Mouse (Mus musculus): ENCODE data around the gene Inka1. TPM values are rescaled to one million over a fixed set of nuclear protein-coding genes. Genes with fewer than 3 reads are reported as not detected.

The Inka1 gene
- total and polyA plus RNA-seq, 3 experiments: 25.2 to 30.2 (median 28.0) TPM

GRCm38 (mm10) chr9:107949922-107950235 is 35.8 kb downstream of the Inka1 start, which contains the start of gene Traip:
Traip (plus strand) TSS chr9:107950136.
- TF ChIP-seq ZMIZ1 (IDR thresholded peaks at IDR 0.05; ENCODE audit: low read depth, low read length) (no peak), TBP (conservative IDR thresholded peaks at IDR 0.05; ENCODE audit: low read depth, low read length) (no peak), MYC (IDR thresholded peaks at IDR 0.05; ENCODE audit: low read depth, low read length) (no peak), ZKSCAN1 (IDR thresholded peaks at IDR 0.05; ENCODE audit: borderline replicate concordance, low read depth, low read length) (no peak), MXI1 (IDR thresholded peaks at IDR 0.05; ENCODE audit: low read depth, low read length) (no peak), EP300 (IDR thresholded peaks at IDR 0.05; ENCODE audit: low read length) (no peak), ETS1 (conservative IDR thresholded peaks at IDR 0.05; ENCODE audit: low read depth, low read length) (no peak), BHLHE40 (IDR thresholded peaks at IDR 0.05; ENCODE audit: low read depth, low read length) (no peak)
- peaks cover 0 to 16% of the 10 kb centered on the region in 2 experiments for H3K36me3 ChIP-seq (replicated peaks in 1 of 2; ENCODE audit: control insufficient read depth in 1 of 2, insufficient read depth in 1 of 2, low read length in 1 of 2)
- H3K27ac ChIP-seq (ENCODE audit: insufficient read depth, low read depth): 0 out of 2 replicates have a peak within 1 kb of the TSS, but pooled peaks have one; percentile 12
- peak within 1 kb of the TSS; percentile 42 for H3K9ac ChIP-seq (ENCODE audit: insufficient read depth, low read depth)
- peak within 1 kb of the TSS; percentile 89 for H3K4me2 ChIP-seq (ENCODE audit: insufficient read depth, low read depth, poor library complexity, severe bottlenecking)
- in situ Hi-C loops (cut with MboI; ENCODE audit: low pct_ligation_motif_present, low pct_unique_long_range_greater_than_20kb, low sequenced_read_pairs): no loop called here
- peaks cover 42% of the 10 kb centered on the region for H3K27me3 ChIP-seq (replicated peaks)
- DNase-seq (ENCODE audit: extremely low read depth): no peak
- peak within 1 kb of the TSS; percentile 86 to 95 (median 89) for H3K4me3 ChIP-seq (replicated peaks in 1 of 3; ENCODE audit: low read depth in 2 of 3, low read length in 2 of 3, poor library complexity in 1 of 3)
- peaks cover 13 to 47% of the 10 kb centered on the region in 2 experiments for H3K4me1 ChIP-seq (ENCODE audit: control insufficient read depth in 1 of 2, insufficient read depth in 2 of 2)
- peaks cover 7% of the 10 kb centered on the region for H3K9me3 ChIP-seq (replicated peaks; ENCODE audit: low read length)
- dilution Hi-C loops (cut with MboI; ENCODE audit: extremely low pct_ligation_motif_present, extremely low pct_unique_long_range_greater_than_20kb, low sequenced_read_pairs): no loop called here
- peaks cover 33% of the 10 kb centered on the region for H3K79me2 ChIP-seq (replicated peaks; ENCODE audit: control insufficient read depth, extremely low read depth, insufficient read depth, poor library complexity, severe bottlenecking)

- H3K27ac ChIP-seq (ENCODE audit: insufficient read depth, low read depth): no peak overlapping the region
- H3K9me3 ChIP-seq (replicated peaks; ENCODE audit: low read length): peaks cover 7% of the 10 kb centered on the region
- in situ Hi-C loops (cut with MboI; ENCODE audit: low pct_ligation_motif_present, low pct_unique_long_range_greater_than_20kb, low sequenced_read_pairs) (no loop called here), dilution Hi-C loops (cut with MboI; ENCODE audit: extremely low pct_ligation_motif_present, extremely low pct_unique_long_range_greater_than_20kb, low sequenced_read_pairs) (no loop called here)
- peaks cover 13 to 47% of the 10 kb centered on the region in 2 experiments for H3K4me1 ChIP-seq (ENCODE audit: control insufficient read depth in 1 of 2, insufficient read depth in 2 of 2)
- no peak overlapping the region for H3K4me3 ChIP-seq (replicated peaks in 1 of 3; ENCODE audit: low read depth in 2 of 3, low read length in 2 of 3, poor library complexity in 1 of 3)
- peaks cover 0 to 13% of the 10 kb centered on the region in 2 experiments for H3K36me3 ChIP-seq (replicated peaks in 1 of 2; ENCODE audit: control insufficient read depth in 1 of 2, insufficient read depth in 1 of 2, low read length in 1 of 2)
- no peak for TF ChIP-seq JUN (IDR thresholded peaks at IDR 0.05; ENCODE audit: insufficient read depth, low read depth, low read length)
- TF ChIP-seq MXI1 (IDR thresholded peaks at IDR 0.05; ENCODE audit: low read depth, low read length): no peak
- no peak for TF ChIP-seq NELFE (IDR thresholded peaks at IDR 0.05; ENCODE audit: low read depth, low read length)
- 0 out of 2 replicates have a peak, but pooled peaks have one; percentile 36 for TF ChIP-seq TBP (conservative IDR thresholded peaks at IDR 0.05; ENCODE audit: low read depth, low read length)
- no peak for TF ChIP-seq ZNF384 (IDR thresholded peaks at IDR 0.05; ENCODE audit: low read depth, low read length)
- no peak for TF ChIP-seq ZKSCAN1 (IDR thresholded peaks at IDR 0.05; ENCODE audit: borderline replicate concordance, low read depth, low read length)
- no peak for TF ChIP-seq POLR2A (IDR thresholded peaks at IDR 0.05; ENCODE audit: low read depth, low read length)
- TF ChIP-seq EP300 (IDR thresholded peaks at IDR 0.05; ENCODE audit: low read length): no peak
- TF ChIP-seq GABPA (IDR thresholded peaks at IDR 0.05; ENCODE audit: insufficient replicate concordance, low read depth, low read length): no peak
- no peak overlapping the region for H3K9ac ChIP-seq (ENCODE audit: insufficient read depth, low read depth)
- H3K27me3 ChIP-seq (replicated peaks): peaks cover 46% of the 10 kb centered on the region
- DNase-seq (ENCODE audit: extremely low read depth): peak; percentile 34
- H3K79me2 ChIP-seq (replicated peaks; ENCODE audit: control insufficient read depth, extremely low read depth, insufficient read depth, poor library complexity, severe bottlenecking): peaks cover 33% of the 10 kb centered on the region
- no peak overlapping the region for H3K4me2 ChIP-seq (ENCODE audit: insufficient read depth, low read depth, poor library complexity, severe bottlenecking)
These were observed 36.3 kb downstream of the Inka1 start for GRCm38 (mm10) chr9:107949184-107949921.

Data from CH12.LX (cell line).